Mouse (Mus musculus): ENCODE data around the gene Klk6. TPM values are rescaled to one million over a fixed set of nuclear protein-coding genes. Genes with fewer than 3 reads are reported as not detected.

The Klk6 gene
- total and polyA plus RNA-seq, 3 experiments: 0.05 TPM; not detected in 2

DNA sequence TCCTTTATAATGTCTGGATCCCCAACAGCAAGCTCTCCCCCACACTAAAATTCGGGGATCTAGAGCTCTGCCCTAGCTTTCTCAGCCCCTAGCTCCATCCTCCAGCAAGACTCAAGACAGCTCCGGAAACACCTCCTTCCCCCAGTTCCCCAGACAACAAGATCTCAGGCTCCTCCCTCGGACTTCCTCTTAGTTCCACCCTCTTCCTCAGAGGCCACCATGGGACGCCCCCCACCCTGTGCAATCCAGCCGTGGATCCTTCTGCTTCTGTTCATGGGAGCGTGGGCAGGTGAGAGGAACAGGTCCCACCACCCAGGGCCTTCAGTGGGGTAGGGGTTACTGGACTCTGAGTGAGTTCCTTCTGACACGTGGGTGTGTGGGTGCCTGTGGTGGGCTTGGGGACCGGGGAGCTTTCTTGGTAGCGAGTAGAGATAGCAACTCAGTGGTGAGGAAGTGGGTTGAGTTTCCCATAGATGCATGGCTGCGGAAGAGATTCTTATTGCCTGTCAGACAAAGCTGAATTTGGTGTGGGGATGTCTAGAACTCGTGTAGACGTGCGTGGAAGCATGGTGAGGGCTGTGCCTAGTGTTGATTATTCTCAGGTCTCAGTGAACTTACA lies 26.3 kb upstream of the Klk6 start:
- H3K36me3 ChIP-seq (replicated peaks): no peaks in the 10 kb centered on the region
- ATAC-seq (ENCODE audit: extremely low read depth, insufficient number of reproducible peaks, low FRiP score, poor library complexity, severe bottlenecking) (no peak), DNase-seq (ENCODE audit: low spot score) (no peak)
- no peaks in the 10 kb centered on the region for H3K4me1 ChIP-seq (ENCODE audit: insufficient read depth, low read depth, low read length)
- H3K9me3 ChIP-seq (replicated peaks): no peaks in the 10 kb centered on the region
- TF ChIP-seq TAL1 (conservative IDR thresholded peaks at IDR 0.05; ENCODE audit: low read depth, low read length): no peak
- TF ChIP-seq GATA1 (IDR thresholded peaks at IDR 0.05; ENCODE audit: borderline replicate concordance, low read length): no peak
- no peak for TF ChIP-seq POLR2AphosphoS5 (IDR thresholded peaks at IDR 0.05; ENCODE audit: insufficient replicate concordance, low read depth, low read length)
- no peak for TF ChIP-seq GATA2 (IDR thresholded peaks at IDR 0.05; ENCODE audit: borderline replicate concordance, low read depth, low read length)
- no peak for TF ChIP-seq CTCF (IDR thresholded peaks at IDR 0.05; ENCODE audit: low read depth, low read length)
- no peaks in the 10 kb centered on the region for H3K27me3 ChIP-seq (ENCODE audit: insufficient read depth, low read length)
- no peak overlapping the region for H3K4me3 ChIP-seq (ENCODE audit: low read depth, low read length)

- H3K27me3 ChIP-seq (ENCODE audit: insufficient read depth, low read length): no peaks in the 10 kb centered on the region
- no peak for DNase-seq (ENCODE audit: low spot score)
These were observed 24.4 kb upstream of the Klk6 start for GRCm38 (mm10) chr7:43799876-43800275.

DNA sequence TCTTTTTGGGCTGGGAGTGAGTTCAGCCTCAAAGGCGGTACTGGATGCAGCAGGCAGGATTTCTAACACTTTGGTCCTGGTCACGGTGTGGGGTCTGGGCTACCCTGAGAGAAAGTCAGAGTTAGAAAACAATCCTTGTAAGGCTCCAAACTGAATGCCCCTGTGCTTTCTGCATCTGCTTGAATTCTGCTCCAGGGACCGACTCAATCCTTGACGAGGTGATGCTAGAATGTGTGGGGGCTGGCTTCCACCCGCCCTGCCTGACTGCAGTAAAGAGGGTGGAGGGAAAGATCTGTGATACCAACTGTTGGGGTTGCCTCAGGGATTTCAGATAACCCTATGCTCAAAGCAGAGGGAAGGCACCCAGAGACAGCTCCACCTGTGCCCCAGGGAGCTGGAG lies 13.3 kb upstream of the Klk6 start, which contains the start of gene Klk7:
Klk7 (plus strand) TSS at position 301 of the 400 bp plus-strand sequence.
- Histone ChIP-seq H3K36me3 (replicated peaks) (no peaks in the 10 kb centered on the region), H3K9me3 (replicated peaks) (0 out of 2 replicates have a peak, but pooled peaks cover 3% of the 10 kb centered on the region), H3K4me1 (ENCODE audit: insufficient read depth, low read depth, low read length) (no peaks in the 10 kb centered on the region), H3K4me3 (ENCODE audit: low read depth, low read length) (no peak within 1 kb of the TSS), H3K27me3 (ENCODE audit: insufficient read depth, low read length) (no peaks in the 10 kb centered on the region)
- ATAC-seq (ENCODE audit: extremely low read depth, insufficient number of reproducible peaks, low FRiP score, poor library complexity, severe bottlenecking) (no peak), DNase-seq (ENCODE audit: low spot score) (no peak)
- TF ChIP-seq POLR2AphosphoS5 (IDR thresholded peaks at IDR 0.05; ENCODE audit: insufficient replicate concordance, low read depth, low read length) (no peak), GATA2 (IDR thresholded peaks at IDR 0.05; ENCODE audit: borderline replicate concordance, low read depth, low read length) (no peak), GATA1 (IDR thresholded peaks at IDR 0.05; ENCODE audit: borderline replicate concordance, low read length) (no peak), TAL1 (conservative IDR thresholded peaks at IDR 0.05; ENCODE audit: low read depth, low read length) (no peak), CTCF (IDR thresholded peaks at IDR 0.05; ENCODE audit: low read depth, low read length) (no peak)

More at GRCm38 (mm10) chr7:43799876-43800275, 24.4 kb upstream of the Klk6 start:
- Histone ChIP-seq H3K4me1 (ENCODE audit: insufficient read depth, low read depth, low read length) (no peaks in the 10 kb centered on the region), H3K4me3 (ENCODE audit: low read depth, low read length) (no peak overlapping the region), H3K9me3 (replicated peaks) (no peaks in the 10 kb centered on the region), H3K36me3 (replicated peaks) (no peaks in the 10 kb centered on the region)
- no peak for ATAC-seq (ENCODE audit: extremely low read depth, insufficient number of reproducible peaks, low FRiP score, poor library complexity, severe bottlenecking)
- TF ChIP-seq TAL1 (conservative IDR thresholded peaks at IDR 0.05; ENCODE audit: low read depth, low read length) (no peak), CTCF (IDR thresholded peaks at IDR 0.05; ENCODE audit: low read depth, low read length) (no peak), GATA1 (IDR thresholded peaks at IDR 0.05; ENCODE audit: borderline replicate concordance, low read length) (no peak), GATA2 (IDR thresholded peaks at IDR 0.05; ENCODE audit: borderline replicate concordance, low read depth, low read length) (no peak), POLR2AphosphoS5 (IDR thresholded peaks at IDR 0.05; ENCODE audit: insufficient replicate concordance, low read depth, low read length) (no peak)

DNA sequence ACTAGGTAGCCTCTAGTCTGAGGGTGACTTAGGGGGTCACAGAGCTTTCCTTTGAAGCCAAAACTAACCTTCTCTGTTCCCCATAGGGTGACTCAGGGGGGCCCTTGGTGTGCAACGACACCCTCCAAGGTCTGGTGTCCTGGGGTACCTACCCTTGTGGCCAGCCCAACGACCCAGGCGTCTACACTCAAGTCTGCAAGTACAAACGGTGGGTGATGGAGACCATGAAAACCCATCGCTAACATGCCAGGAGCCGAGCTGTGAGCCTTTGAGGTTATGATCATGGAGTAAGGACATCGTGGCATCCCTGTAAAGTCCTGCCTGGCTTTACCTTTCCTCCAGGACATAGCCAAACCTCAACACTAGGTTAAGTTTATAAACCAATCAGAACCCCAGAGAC lies 9.1 kb upstream of the Klk6 start:
- Histone ChIP-seq H3K4me1 (ENCODE audit: insufficient read depth, low read depth, low read length) (no peaks in the 10 kb centered on the region), H3K9me3 (replicated peaks) (0 out of 2 replicates have a peak, but pooled peaks cover 3% of the 10 kb centered on the region), H3K36me3 (replicated peaks) (no peaks in the 10 kb centered on the region), H3K27me3 (ENCODE audit: insufficient read depth, low read length) (no peaks in the 10 kb centered on the region), H3K4me3 (ENCODE audit: low read depth, low read length) (no peak overlapping the region)
- DNase-seq (ENCODE audit: low spot score): no peak
- TF ChIP-seq POLR2AphosphoS5 (IDR thresholded peaks at IDR 0.05; ENCODE audit: insufficient replicate concordance, low read depth, low read length): no peak
- no peak for TF ChIP-seq TAL1 (conservative IDR thresholded peaks at IDR 0.05; ENCODE audit: low read depth, low read length)
- no peak for TF ChIP-seq GATA1 (IDR thresholded peaks at IDR 0.05; ENCODE audit: borderline replicate concordance, low read length)
- no peak for TF ChIP-seq CTCF (IDR thresholded peaks at IDR 0.05; ENCODE audit: low read depth, low read length)
- no peak for TF ChIP-seq GATA2 (IDR thresholded peaks at IDR 0.05; ENCODE audit: borderline replicate concordance, low read depth, low read length)
- ATAC-seq (ENCODE audit: extremely low read depth, insufficient number of reproducible peaks, low FRiP score, poor library complexity, severe bottlenecking): no peak

GRCm38 (mm10) chr7:43816746-43817145 lies 7.6 kb upstream of the Klk6 start:
- no peaks in the 10 kb centered on the region for H3K36me3 ChIP-seq (replicated peaks)
- TF ChIP-seq GATA1 (IDR thresholded peaks at IDR 0.05; ENCODE audit: borderline replicate concordance, low read length) (no peak), TAL1 (conservative IDR thresholded peaks at IDR 0.05; ENCODE audit: low read depth, low read length) (no peak), POLR2AphosphoS5 (IDR thresholded peaks at IDR 0.05; ENCODE audit: insufficient replicate concordance, low read depth, low read length) (no peak), GATA2 (IDR thresholded peaks at IDR 0.05; ENCODE audit: borderline replicate concordance, low read depth, low read length) (no peak), CTCF (IDR thresholded peaks at IDR 0.05; ENCODE audit: low read depth, low read length) (no peak)
- H3K27me3 ChIP-seq (ENCODE audit: insufficient read depth, low read length): no peaks in the 10 kb centered on the region
- no peak overlapping the region for H3K4me3 ChIP-seq (ENCODE audit: low read depth, low read length)
- H3K4me1 ChIP-seq (ENCODE audit: insufficient read depth, low read depth, low read length): no peaks in the 10 kb centered on the region
- ATAC-seq (ENCODE audit: extremely low read depth, insufficient number of reproducible peaks, low FRiP score, poor library complexity, severe bottlenecking) (no peak), DNase-seq (ENCODE audit: low spot score) (no peak)
- H3K9me3 ChIP-seq (replicated peaks): 0 out of 2 replicates have a peak, but pooled peaks cover 3% of the 10 kb centered on the region

DNA sequence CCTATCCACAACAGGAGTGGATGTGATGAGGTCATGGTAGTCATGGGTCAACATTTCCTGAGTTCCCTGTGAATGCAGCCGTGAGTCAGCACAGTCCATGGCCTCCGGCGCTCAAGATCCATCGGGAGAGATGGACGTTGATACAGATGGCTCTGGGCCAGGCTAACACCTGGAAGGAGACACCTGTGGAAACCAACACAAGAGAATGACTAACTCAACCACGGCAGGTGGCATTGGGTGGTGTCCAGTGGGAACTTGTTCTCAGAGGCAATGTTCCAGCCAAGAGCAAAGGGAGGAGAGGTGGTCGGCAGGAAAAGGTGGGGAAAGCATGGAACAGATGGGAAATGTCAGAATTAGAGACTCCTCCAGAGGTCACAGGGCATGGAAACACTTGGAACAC lies 2.7 kb upstream of the Klk6 start:
- Histone ChIP-seq H3K4me3 (ENCODE audit: low read depth, low read length) (no peak overlapping the region), H3K4me1 (ENCODE audit: insufficient read depth, low read depth, low read length) (no peaks in the 10 kb centered on the region), H3K36me3 (replicated peaks) (no peaks in the 10 kb centered on the region), H3K27me3 (ENCODE audit: insufficient read depth, low read length) (no peaks in the 10 kb centered on the region), H3K9me3 (replicated peaks) (no peaks in the 10 kb centered on the region)
- TF ChIP-seq GATA1 (IDR thresholded peaks at IDR 0.05; ENCODE audit: borderline replicate concordance, low read length) (no peak), TAL1 (conservative IDR thresholded peaks at IDR 0.05; ENCODE audit: low read depth, low read length) (no peak), CTCF (IDR thresholded peaks at IDR 0.05; ENCODE audit: low read depth, low read length) (no peak), POLR2AphosphoS5 (IDR thresholded peaks at IDR 0.05; ENCODE audit: insufficient replicate concordance, low read depth, low read length) (no peak), GATA2 (IDR thresholded peaks at IDR 0.05; ENCODE audit: borderline replicate concordance, low read depth, low read length) (no peak)
- ATAC-seq (ENCODE audit: extremely low read depth, insufficient number of reproducible peaks, low FRiP score, poor library complexity, severe bottlenecking) (no peak), DNase-seq (ENCODE audit: low spot score) (no peak)

All from G1E (cell line).